Mouse (Mus musculus) cerebellum, adult 2 months (tissue): ENCODE results near the gene Upp2.

Source experiments
- CTCF ChIP-seq: fragments of 200-500 bp; IDR thresholded peaks from 2 replicates; pipeline ENCODE4 v1.5.1; 2011; ENCODE audit warnings: low read depth, mild to moderate bottlenecking, control low read depth, low read length, moderate library complexity, borderline replicate concordance; ENCODE audit not compliant: insufficient read depth
- POLR2A ChIP-seq: fragments of 200-500 bp; IDR thresholded peaks from 2 replicates; pipeline ENCODE4 v1.6.1; 2011; ENCODE audit warnings: low read length, control low read depth, borderline replicate concordance; ENCODE audit not compliant: insufficient read depth

GRCm38 (mm10) chr2:58527786-58528185, 39.3 kb upstream of the Upp2 start:
- TF ChIP-seq CTCF (no peak), POLR2A (no peak)
